Mouse (Mus musculus): ENCODE data around the gene Ptpn12. TPM values are rescaled to one million over a fixed set of nuclear protein-coding genes. Genes with fewer than 3 reads are reported as not detected.

Ptpn12 gene
- polyA plus RNA-seq, 1 experiment from 2014 or later = 18.6 TPM

GRCm38 (mm10) chr5:20967942-20968341 is 87.8 kb downstream of the Ptpn12 start:
- H3K9ac ChIP-seq (ENCODE audit: low read depth, low read length) = no peak overlapping the region
- 37% methylated on average over 4 of the region's 4 CpGs for WGBS
- no peak overlapping the region for H3K4me2 ChIP-seq (ENCODE audit: low read length)
- H3K27me3 ChIP-seq (replicated peaks; ENCODE audit: control insufficient read depth, insufficient read depth, low read length) = no peaks in the 10 kb centered on the region
- no peak overlapping the region for H3K4me3 ChIP-seq (ENCODE audit: low read length)
- no peaks in the 10 kb centered on the region; the same call in 1 of the 2 replicates for H3K9me3 ChIP-seq (ENCODE audit: control insufficient read depth, low read length)
- peak; percentile 79 for ATAC-seq
- no peaks in the 10 kb centered on the region for H3K36me3 ChIP-seq (ENCODE audit: control insufficient read depth, insufficient read depth, low read length)
- no peaks in the 10 kb centered on the region for H3K4me1 ChIP-seq (ENCODE audit: control insufficient read depth, insufficient read depth, low read depth, low read length)
- H3K27ac ChIP-seq (ENCODE audit: low read depth, low read length) = no peak overlapping the region

- no peak for ATAC-seq
These were observed 91.3 kb downstream of the Ptpn12 start for GRCm38 (mm10) chr5:20964446-20964845.

GRCm38 (mm10) chr5:20963295-20963694 is 92.4 kb downstream of the Ptpn12 start:
- H3K4me2 ChIP-seq (ENCODE audit: low read length) = no peak overlapping the region
- H3K9me3 ChIP-seq (ENCODE audit: control insufficient read depth, low read length) = no peaks in the 10 kb centered on the region; the same call in 1 of the 2 replicates
- no peaks in the 10 kb centered on the region for H3K27me3 ChIP-seq (replicated peaks; ENCODE audit: control insufficient read depth, insufficient read depth, low read length)
- 65% methylated on average over 9 of the region's 9 CpGs for WGBS
- H3K36me3 ChIP-seq (ENCODE audit: control insufficient read depth, insufficient read depth, low read length) = no peaks in the 10 kb centered on the region
- no peaks in the 10 kb centered on the region for H3K4me1 ChIP-seq (ENCODE audit: control insufficient read depth, insufficient read depth, low read depth, low read length)
- ATAC-seq = peak; percentile 67
- no peak overlapping the region for H3K27ac ChIP-seq (ENCODE audit: low read depth, low read length)
- H3K4me3 ChIP-seq (ENCODE audit: low read length) = no peak overlapping the region
- no peak overlapping the region for H3K9ac ChIP-seq (ENCODE audit: low read depth, low read length)

More at GRCm38 (mm10) chr5:20964446-20964845, 91.3 kb downstream of the Ptpn12 start:
- 67% methylated on average over 6 of the region's 6 CpGs for WGBS
- no peaks in the 10 kb centered on the region for H3K27me3 ChIP-seq (replicated peaks; ENCODE audit: control insufficient read depth, insufficient read depth, low read length)
- no peak overlapping the region for H3K4me3 ChIP-seq (ENCODE audit: low read length)
- H3K9ac ChIP-seq (ENCODE audit: low read depth, low read length) = no peak overlapping the region
- H3K9me3 ChIP-seq (ENCODE audit: control insufficient read depth, low read length) = no peaks in the 10 kb centered on the region; the same call in 1 of the 2 replicates
- H3K4me1 ChIP-seq (ENCODE audit: control insufficient read depth, insufficient read depth, low read depth, low read length) = no peaks in the 10 kb centered on the region
- H3K4me2 ChIP-seq (ENCODE audit: low read length) = no peak overlapping the region
- no peaks in the 10 kb centered on the region for H3K36me3 ChIP-seq (ENCODE audit: control insufficient read depth, insufficient read depth, low read length)
- H3K27ac ChIP-seq (ENCODE audit: low read depth, low read length) = no peak overlapping the region

GRCm38 (mm10) chr5:20960927-20961326 is 94.8 kb downstream of the Ptpn12 start:
- H3K9ac ChIP-seq (ENCODE audit: low read depth, low read length) = no peak overlapping the region
- no peak overlapping the region for H3K27ac ChIP-seq (ENCODE audit: low read depth, low read length)
- no peak for ATAC-seq
- H3K9me3 ChIP-seq (ENCODE audit: control insufficient read depth, low read length) = no peaks in the 10 kb centered on the region; the same call in none of the 2 replicates
- WGBS = 94% methylated on average over 2 of the region's 2 CpGs
- H3K4me1 ChIP-seq (ENCODE audit: control insufficient read depth, insufficient read depth, low read depth, low read length) = no peaks in the 10 kb centered on the region
- no peak overlapping the region for H3K4me2 ChIP-seq (ENCODE audit: low read length)
- no peaks in the 10 kb centered on the region for H3K27me3 ChIP-seq (replicated peaks; ENCODE audit: control insufficient read depth, insufficient read depth, low read length)
- no peak overlapping the region for H3K4me3 ChIP-seq (ENCODE audit: low read length)
- H3K36me3 ChIP-seq (ENCODE audit: control insufficient read depth, insufficient read depth, low read length) = no peaks in the 10 kb centered on the region

- ATAC-seq = no peak
These were observed 99.4 kb downstream of the Ptpn12 start, which contains the start of gene Rsbn1l for GRCm38 (mm10) chr5:20956298-20956697. TSS of gene Rsbn1l (minus strand) at chr5:20956398.

GRCm38 (mm10) chr5:20955114-20955835 is 100.4 kb downstream of the Ptpn12 start:
- H3K4me3 ChIP-seq (ENCODE audit: low read length) = no peak overlapping the region
- no peaks in the 10 kb centered on the region; the same call in none of the 2 replicates for H3K9me3 ChIP-seq (ENCODE audit: control insufficient read depth, low read length)
- H3K4me1 ChIP-seq (ENCODE audit: control insufficient read depth, insufficient read depth, low read depth, low read length) = peaks cover 4% of the 10 kb centered on the region
- ATAC-seq = no peak
- no peaks in the 10 kb centered on the region for H3K27me3 ChIP-seq (replicated peaks; ENCODE audit: control insufficient read depth, insufficient read depth, low read length)
- no peaks in the 10 kb centered on the region for H3K36me3 ChIP-seq (ENCODE audit: control insufficient read depth, insufficient read depth, low read length)
- no peak overlapping the region for H3K4me2 ChIP-seq (ENCODE audit: low read length)
- no peak overlapping the region for H3K9ac ChIP-seq (ENCODE audit: low read depth, low read length)
- H3K27ac ChIP-seq (ENCODE audit: low read depth, low read length) = no peak overlapping the region
- 77% methylated on average over 13 of the region's 13 CpGs for WGBS

More at GRCm38 (mm10) chr5:20956298-20956697, 99.4 kb downstream of the Ptpn12 start, which contains the start of gene Rsbn1l:
- 97% methylated on average over 3 of the region's 3 CpGs for WGBS
- Histone ChIP-seq H3K4me2 (ENCODE audit: low read length) (no peak within 1 kb of the TSS), H3K27ac (ENCODE audit: low read depth, low read length) (no peak within 1 kb of the TSS), H3K9me3 (ENCODE audit: control insufficient read depth, low read length) (no peaks in the 10 kb centered on the region; the same call in none of the 2 replicates), H3K9ac (ENCODE audit: low read depth, low read length) (no peak within 1 kb of the TSS), H3K36me3 (ENCODE audit: control insufficient read depth, insufficient read depth, low read length) (no peaks in the 10 kb centered on the region), H3K27me3 (replicated peaks; ENCODE audit: control insufficient read depth, insufficient read depth, low read length) (no peaks in the 10 kb centered on the region), H3K4me3 (ENCODE audit: low read length) (no peak within 1 kb of the TSS), H3K4me1 (ENCODE audit: control insufficient read depth, insufficient read depth, low read depth, low read length) (peaks cover 4% of the 10 kb centered on the region)

GRCm38 (mm10) chr5:20952337-20952925 is 103.3 kb downstream of the Ptpn12 start:
- H3K9me3 ChIP-seq (ENCODE audit: control insufficient read depth, low read length) = no peaks in the 10 kb centered on the region; the same call in none of the 2 replicates
- no peaks in the 10 kb centered on the region for H3K27me3 ChIP-seq (replicated peaks; ENCODE audit: control insufficient read depth, insufficient read depth, low read length)
- H3K4me3 ChIP-seq (ENCODE audit: low read length) = peak overlapping the region; percentile 88
- peaks cover 14% of the 10 kb centered on the region for H3K4me1 ChIP-seq (ENCODE audit: control insufficient read depth, insufficient read depth, low read depth, low read length)
- WGBS = 23% methylated on average over 9 of the region's 9 CpGs
- H3K27ac ChIP-seq (ENCODE audit: low read depth, low read length) = no peak overlapping the region
- no peak for ATAC-seq
- peak overlapping the region; percentile 95; the same call in 1 of the 2 replicates for H3K9ac ChIP-seq (ENCODE audit: low read depth, low read length)
- peak overlapping the region; percentile 63 for H3K4me2 ChIP-seq (ENCODE audit: low read length)
- H3K36me3 ChIP-seq (ENCODE audit: control insufficient read depth, insufficient read depth, low read length) = no peaks in the 10 kb centered on the region

- Histone ChIP-seq H3K36me3 (ENCODE audit: control insufficient read depth, insufficient read depth, low read length) (no peaks in the 10 kb centered on the region), H3K9me3 (ENCODE audit: control insufficient read depth, low read length) (no peaks in the 10 kb centered on the region; the same call in 1 of the 2 replicates), H3K9ac (ENCODE audit: low read depth, low read length) (peak overlapping the region; percentile 95), H3K4me2 (ENCODE audit: low read length) (peak overlapping the region; percentile 69), H3K4me1 (ENCODE audit: control insufficient read depth, insufficient read depth, low read depth, low read length) (peaks cover 14% of the 10 kb centered on the region), H3K27ac (ENCODE audit: low read depth, low read length) (peak overlapping the region; percentile 99), H3K4me3 (ENCODE audit: low read length) (peak overlapping the region; percentile 88), H3K27me3 (replicated peaks; ENCODE audit: control insufficient read depth, insufficient read depth, low read length) (no peaks in the 10 kb centered on the region)
- WGBS = under 1% methylated on average over 51 of the region's 51 CpGs
- peak; percentile 99 for ATAC-seq
These were observed 103.9 kb downstream of the Ptpn12 start for GRCm38 (mm10) chr5:20951666-20952281.

Data from hindbrain, embryonic 16.5 days (tissue).